Mouse (Mus musculus): ENCODE measurements around the gene Gngt2.

- TF ChIP-seq CTCF (IDR thresholded peaks at IDR 0.05; ENCODE audit: low read depth) (no peak), EP300 (IDR thresholded peaks at IDR 0.05; ENCODE audit: low read depth) (no peak)
Measured at GRCm38 (mm10) chr11:95812224-95812623, 24.8 kb upstream of the Gngt2 start.

Measured in heart, postnatal 0 days (tissue).